Mouse (Mus musculus) liver, adult 2 months (tissue): ENCODE results near the gene Cct8l1.

ENCODE experiments used
- CTCF ChIP-seq: fragments of 200-500 bp; IDR thresholded peaks from 2 replicates; pipeline ENCODE4 v1.5.1; 2011; ENCODE audit warnings: low read depth, low read length, control low read depth
- POLR2A ChIP-seq: fragments of 200-500 bp; IDR thresholded peaks from 2 replicates; pipeline ENCODE4 v1.6.1; 2011; ENCODE audit warnings: low read length, control low read depth; ENCODE audit not compliant: insufficient read depth; ENCODE audit errors: extremely low read depth

DNA sequence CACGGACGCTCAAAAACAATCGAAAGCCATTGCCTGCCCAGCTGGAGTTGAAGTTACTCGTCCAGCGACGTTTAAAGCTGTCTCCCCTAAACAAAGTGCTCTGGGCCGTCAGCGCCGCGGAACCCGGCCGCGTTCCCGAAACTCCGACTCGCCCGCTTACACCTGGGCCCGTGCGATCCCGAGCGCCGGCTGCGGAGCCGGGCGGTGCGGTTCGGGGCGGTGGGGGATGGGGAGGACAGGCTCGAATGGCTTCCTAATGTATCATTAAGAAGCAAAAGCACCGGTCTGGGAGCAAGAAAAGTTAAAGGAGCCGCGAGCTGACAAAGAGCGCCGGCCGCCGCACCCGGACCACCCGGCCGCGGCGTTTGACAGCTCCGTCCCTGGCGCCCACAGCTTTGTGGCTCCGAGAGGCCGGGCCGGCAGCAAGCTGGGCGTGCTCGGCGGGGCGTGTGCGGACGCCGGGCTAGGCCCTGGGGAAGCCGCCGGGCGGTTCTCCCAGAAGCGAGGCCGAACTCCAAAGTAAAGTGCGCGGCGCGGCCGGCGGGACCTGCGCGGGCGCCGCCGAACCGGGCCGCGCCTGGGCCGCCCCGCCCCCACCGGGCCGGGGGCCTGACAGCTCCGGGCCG is 18.0 kb upstream of the Cct8l1 start:
- no peak for TF ChIP-seq CTCF
- TF ChIP-seq POLR2A = no peak
